Mouse (Mus musculus) left cerebral cortex, adult 9 months (tissue): ENCODE measurements at regions not wholly inside any gene's neighbourhood (a gene's known extent, or its start where the extent isn't known, plus 50 kb on each side); places are given as distances from the start of the nearest gene placed in this dataset.

ENCODE experiments used
- DNase-seq, 2 experiments: peaks; one replicate each; pipeline ENCODE4 v3.0.0; 2022; ENCODE audit warnings: low spot score in 2 of 2

GRCm38 (mm10) chr5:118353689-118354088, 108.7 kb downstream of the 2410131K14Rik start:
- DNase-seq = no peak

- no peak for DNase-seq
Measured at GRCm38 (mm10) chr5:118354127-118354526, 109.1 kb downstream of the 2410131K14Rik start.

GRCm38 (mm10) chr5:118354871-118355270, 109.8 kb downstream of the 2410131K14Rik start:
- DNase-seq = no peak

GRCm38 (mm10) chr5:118355287-118355686, 110.3 kb downstream of the 2410131K14Rik start:
- no peak for DNase-seq

- no peak for DNase-seq
Measured at GRCm38 (mm10) chr5:118355691-118356337, 110.8 kb downstream of the 2410131K14Rik start.

GRCm38 (mm10) chr5:118359646-118360373, 114.8 kb downstream of the 2410131K14Rik start:
- DNase-seq = no peak

- no peak for DNase-seq
Measured at GRCm38 (mm10) chr5:118360374-118361064, 115.5 kb downstream of the 2410131K14Rik start.

- no peak for DNase-seq
Measured at GRCm38 (mm10) chr5:118361133-118361852, 116.3 kb downstream of the 2410131K14Rik start.

GRCm38 (mm10) chr5:118361853-118362406, 116.9 kb downstream of the 2410131K14Rik start:
- no peak for DNase-seq

- DNase-seq = no peak
Measured at GRCm38 (mm10) chr5:118362738-118363137, 117.7 kb downstream of the 2410131K14Rik start.

GRCm38 (mm10) chr5:118363154-118363553, 118.1 kb downstream of the 2410131K14Rik start:
- DNase-seq = no peak

- no peak for DNase-seq
Measured at GRCm38 (mm10) chr5:118364646-118365045, 119.6 kb downstream of the 2410131K14Rik start.

GRCm38 (mm10) chr5:118365196-118365595, 120.2 kb downstream of the 2410131K14Rik start:
- DNase-seq = no peak

GRCm38 (mm10) chr5:118365651-118366050, 120.6 kb downstream of the 2410131K14Rik start:
- no peak for DNase-seq

- DNase-seq = peak in 1 of 2 experiments; percentile 46
Measured at GRCm38 (mm10) chr5:118367047-118367446, 122.0 kb downstream of the 2410131K14Rik start.

- peak in 1 of 2 experiments; percentile 50 for DNase-seq
Measured at GRCm38 (mm10) chr5:118373581-118373981, 128.6 kb downstream of the 2410131K14Rik start.

- DNase-seq = no peak
Measured at GRCm38 (mm10) chr5:118374968-118375367, 129.9 kb downstream of the 2410131K14Rik start.

- DNase-seq = no peak
Measured at GRCm38 (mm10) chr5:118375916-118376315, 130.9 kb downstream of the 2410131K14Rik start.

GRCm38 (mm10) chr5:118376478-118376877, 131.5 kb downstream of the 2410131K14Rik start:
- no peak for DNase-seq

GRCm38 (mm10) chr5:118377402-118377848, 132.4 kb downstream of the 2410131K14Rik start:
- no peak for DNase-seq

GRCm38 (mm10) chr5:118379245-118380051, 134.4 kb downstream of the 2410131K14Rik start:
- DNase-seq = no peak
